Mouse (Mus musculus) c-Kit-positive CD71-positive TER-119-negative erythroid progenitor cells, embryonic 14.5 days (primary cell): ENCODE data around the gene Rassf1.

Source experiments
- DNase-seq: peaks from one replicate; pipeline ENCODE4 v3.0.0-alpha.2; 2013; ENCODE audit warnings: low read depth

Rassf1 gene

GRCm38 (mm10) chr9:107603251-107603650 is 51.9 kb downstream of the Rassf1 start:
- DNase-seq, result no peak

GRCm38 (mm10) chr9:107605041-107605661 is 53.8 kb downstream of the Rassf1 start:
- no peak for DNase-seq

- no peak for DNase-seq
Measured at GRCm38 (mm10) chr9:107606591-107606990, 55.2 kb downstream of the Rassf1 start.

GRCm38 (mm10) chr9:107607036-107607435 is 55.7 kb downstream of the Rassf1 start:
- no peak for DNase-seq

- DNase-seq, result no peak
Measured at GRCm38 (mm10) chr9:107607653-107608245, 56.4 kb downstream of the Rassf1 start.

GRCm38 (mm10) chr9:107608741-107609432 is 57.5 kb downstream of the Rassf1 start, which contains the start of gene Sema3b:
Sema3b (minus strand) TSS chr9:107609229.
- no peak for DNase-seq

GRCm38 (mm10) chr9:107609433-107609830 is 58.1 kb downstream of the Rassf1 start:
- DNase-seq, result no peak

GRCm38 (mm10) chr9:107611456-107612190 is 60.3 kb downstream of the Rassf1 start:
- DNase-seq, result no peak
